Mouse (Mus musculus) MEL (cell line): ENCODE data around the gene Mylip. TPM values are rescaled to one million over a fixed set of nuclear protein-coding genes. Genes with fewer than 3 reads are reported as not detected.

Experiments
- DNase-seq: peaks from one replicate; pipeline ENCODE4 v3.0.0; 2011; ENCODE audit warnings: low read depth, low spot score
- H3K27ac ChIP-seq: 2 replicates; pipeline ENCODE4 v1.5.1; 2012; ENCODE audit warnings: low read depth, mild to moderate bottlenecking, control low read depth, low read length, moderate library complexity; ENCODE audit not compliant: control insufficient read depth
- H3K27me3 ChIP-seq, 2 experiments: fragments of 150-350 bp in 1 of 2; sonication (generic) in 1 of 2; 2 replicates each; pipeline ENCODE4 v1.6.1; 2012; ENCODE audit warnings: low read length in 2 of 2, mild to moderate bottlenecking in 2 of 2, improper control_type of control experiment in 1 of 2, moderate library complexity in 1 of 2; ENCODE audit not compliant: insufficient read depth in 2 of 2, control insufficient read depth in 1 of 2
- H3K36me3 ChIP-seq, 2 experiments: 2 replicates each; pipeline ENCODE4 v1.6.1; 2012 to 2014; ENCODE audit warnings: low read length in 2 of 2, improper control_type of control experiment in 1 of 2, inconsistent platforms in 1 of 2, mild to moderate bottlenecking in 1 of 2; ENCODE audit not compliant: insufficient read depth in 2 of 2, control insufficient read depth in 1 of 2
- H3K4me1 ChIP-seq, 2 experiments: fragments of 150-350 bp in 1 of 2; sonication (generic) in 1 of 2; 2 replicates each; pipeline ENCODE4 v1.6.1; 2012; ENCODE audit warnings: low read length in 2 of 2, improper control_type of control experiment in 1 of 2, mild to moderate bottlenecking in 1 of 2; ENCODE audit not compliant: insufficient read depth in 2 of 2, control insufficient read depth in 1 of 2
- H3K4me3 ChIP-seq, 2 experiments: fragments of 150-350 bp in 1 of 2; sonication (generic) in 1 of 2; 2 replicates each; pipeline ENCODE4 v1.5.1; 2012; ENCODE audit warnings: low read depth in 2 of 2, low read length in 2 of 2, mild to moderate bottlenecking in 2 of 2, moderate library complexity in 2 of 2, control low read depth in 1 of 2, improper control_type of control experiment in 1 of 2; ENCODE audit not compliant: control insufficient read depth in 1 of 2, insufficient read depth in 1 of 2
- H3K79me2 ChIP-seq: 2 replicates; pipeline ENCODE4 v1.6.1; 2012; ENCODE audit warnings: mild to moderate bottlenecking, low read length, moderate library complexity; ENCODE audit not compliant: control insufficient read depth, poor library complexity, insufficient read depth
- H3K9ac ChIP-seq: 2 replicates; pipeline ENCODE4 v1.6.1; 2012; ENCODE audit warnings: low read depth, mild to moderate bottlenecking, control low read depth, low read length, moderate library complexity; ENCODE audit not compliant: control insufficient read depth, poor library complexity, severe bottlenecking
- H3K9me3 ChIP-seq: fragments of 150-350 bp; sonication (generic); replicated peaks from 2 replicates; pipeline ENCODE4 v1.6.1; 2012; ENCODE audit warnings: mild to moderate bottlenecking, low read length, improper control_type of control experiment, moderate library complexity; ENCODE audit not compliant: insufficient read depth
- BHLHE40 ChIP-seq: IDR thresholded peaks from 2 replicates; pipeline ENCODE4 v1.6.1; 2012; ENCODE audit warnings: low read depth, mild to moderate bottlenecking, inconsistent platforms, low read length, improper control_type of control experiment, borderline replicate concordance
- CHD1 ChIP-seq: IDR thresholded peaks from 2 replicates; pipeline ENCODE4 v1.6.1; 2012; ENCODE audit warnings: low read depth, mild to moderate bottlenecking, inconsistent platforms, low read length, improper control_type of control experiment
- CHD2 ChIP-seq: IDR thresholded peaks from 2 replicates; pipeline ENCODE4 v1.6.1; 2011; ENCODE audit warnings: low read length, improper control_type of control experiment
- ELF1 ChIP-seq: IDR thresholded peaks from 2 replicates; pipeline ENCODE4 v1.6.1; 2014; ENCODE audit warnings: low read depth, mild to moderate bottlenecking, inconsistent platforms, low read length, improper control_type of control experiment, moderate library complexity
- GATA1 ChIP-seq: IDR thresholded peaks from 2 replicates; pipeline ENCODE4 v1.6.1; 2011; ENCODE audit warnings: low read depth, low read length, improper control_type of control experiment
- JUND ChIP-seq: IDR thresholded peaks from 2 replicates; pipeline ENCODE4 v1.6.1; 2011; ENCODE audit warnings: low read depth, mild to moderate bottlenecking, improper control_type of control experiment, low read length
- KAT2A ChIP-seq: conservative IDR thresholded peaks from 2 replicates; pipeline ENCODE4 v1.6.1; 2012; ENCODE audit warnings: low read depth, low read length, improper control_type of control experiment, inconsistent platforms
- MAFK ChIP-seq: IDR thresholded peaks from 2 replicates; pipeline ENCODE4 v1.6.1; 2011; ENCODE audit warnings: low read depth, mild to moderate bottlenecking, low read length, improper control_type of control experiment, borderline replicate concordance
- MAZ ChIP-seq: IDR thresholded peaks from 2 replicates; pipeline ENCODE4 v1.6.1; 2012; ENCODE audit warnings: low read depth, mild to moderate bottlenecking, inconsistent platforms, low read length, improper control_type of control experiment
- MEF2A ChIP-seq: IDR thresholded peaks from 2 replicates; pipeline ENCODE4 v1.6.1; 2014; ENCODE audit warnings: low read depth, mild to moderate bottlenecking, inconsistent platforms, low read length, improper control_type of control experiment; ENCODE audit not compliant: poor library complexity, insufficient replicate concordance, severe bottlenecking; ENCODE audit errors: extremely low read depth
- MYB ChIP-seq: IDR thresholded peaks from 2 replicates; pipeline ENCODE4 v1.6.1; 2011; ENCODE audit warnings: mild to moderate bottlenecking, low read depth, low read length, improper control_type of control experiment
- MYC ChIP-seq: IDR thresholded peaks from 2 replicates; pipeline ENCODE4 v1.6.1; 2011; ENCODE audit warnings: low read depth, mild to moderate bottlenecking, low read length, improper control_type of control experiment, moderate library complexity
- NELFE ChIP-seq: IDR thresholded peaks from 2 replicates; pipeline ENCODE4 v1.6.1; 2011; ENCODE audit warnings: low read depth, low read length, improper control_type of control experiment
- NRF1 ChIP-seq: IDR thresholded peaks from 2 replicates; pipeline ENCODE4 v1.6.1; 2014; ENCODE audit warnings: low read depth, mild to moderate bottlenecking, inconsistent platforms, low read length, improper control_type of control experiment, moderate library complexity; ENCODE audit not compliant: poor library complexity, insufficient read depth, severe bottlenecking
- POLR2A ChIP-seq, 2 experiments: IDR thresholded peaks; 2 replicates each; pipeline ENCODE4 v1.6.1; 2011 to 2012; ENCODE audit warnings: low read length in 2 of 2, mild to moderate bottlenecking in 2 of 2, control low read depth in 1 of 2, improper control_type of control experiment in 1 of 2, low read depth in 1 of 2, moderate library complexity in 1 of 2; ENCODE audit not compliant: control insufficient read depth in 1 of 2, insufficient read depth in 1 of 2, poor library complexity in 1 of 2
- POLR2AphosphoS2 ChIP-seq: IDR thresholded peaks from 2 replicates; pipeline ENCODE4 v1.6.1; 2011; ENCODE audit warnings: low read length, improper control_type of control experiment
- POLR2AphosphoS5 ChIP-seq: IDR thresholded peaks from 2 replicates; pipeline ENCODE4 v1.6.1; 2012; ENCODE audit warnings: low read depth, borderline replicate concordance, mild to moderate bottlenecking, inconsistent platforms, low read length, moderate library complexity, mixed read lengths
- RAD21 ChIP-seq: IDR thresholded peaks from 2 replicates; pipeline ENCODE4 v1.6.1; 2011; ENCODE audit warnings: mild to moderate bottlenecking, low read depth, low read length, improper control_type of control experiment
- RCOR1 ChIP-seq: IDR thresholded peaks from 2 replicates; pipeline ENCODE4 v1.6.1; 2012; ENCODE audit warnings: low read depth, mild to moderate bottlenecking, inconsistent platforms, low read length, improper control_type of control experiment
- SIN3A ChIP-seq: IDR thresholded peaks from 2 replicates; pipeline ENCODE4 v1.6.1; 2012; ENCODE audit warnings: low read length, improper control_type of control experiment, inconsistent platforms
- TAL1 ChIP-seq: IDR thresholded peaks from 2 replicates; pipeline ENCODE4 v1.6.1; 2012; ENCODE audit warnings: mild to moderate bottlenecking, inconsistent platforms, low read length, moderate library complexity, mixed read lengths
- USF1 ChIP-seq: IDR thresholded peaks from 2 replicates; pipeline ENCODE4 v1.6.1; 2014; ENCODE audit warnings: low read depth, mild to moderate bottlenecking, inconsistent platforms, low read length, improper control_type of control experiment, moderate library complexity
- USF2 ChIP-seq, 2 experiments: IDR thresholded peaks; 2 replicates each; pipeline ENCODE4 v1.6.1; 2011 to 2012; ENCODE audit warnings: improper control_type of control experiment in 2 of 2, low read length in 2 of 2, borderline replicate concordance in 1 of 2, inconsistent platforms in 1 of 2, low read depth in 1 of 2, mild to moderate bottlenecking in 1 of 2; ENCODE audit not compliant: insufficient read depth in 1 of 2
- ZMIZ1 ChIP-seq: IDR thresholded peaks from 2 replicates; pipeline ENCODE4 v1.6.1; 2012; ENCODE audit warnings: low read depth, mild to moderate bottlenecking, inconsistent platforms, low read length, improper control_type of control experiment, moderate library complexity
- polyA plus RNA-seq, 2 experiments: library from polyadenylated mRNA; stranded (reverse) in 1 of 2; unstranded in 1 of 2; fragments of >175 nt in 1 of 2; fragments of >200 nt in 1 of 2; gene quantifications; 2 replicates each; pipeline versions ENCODE4 v1.2.1 to v1.2.4; 2012; ENCODE audit warnings: low replicate concordance in 2 of 2, low read depth in 1 of 2; ENCODE audit not compliant: insufficient read length in 2 of 2, insufficient read depth in 1 of 2, missing spikeins in 1 of 2
- total RNA-seq: library from RNA; depleted of rRNA; stranded (reverse); fragments of 300-350 nt; gene quantifications from 2 replicates; pipeline ENCODE4 v1.2.3, GENCODE M21; 2012

The Mylip gene
- total and polyA plus RNA-seq, 3 experiments, result 1.4 to 7.6 TPM; not detected in 1

- Histone ChIP-seq H3K36me3 (no peaks in the 10 kb centered on the region), H3K4me1 (no peaks in the 10 kb centered on the region), H3K9ac (no peak overlapping the region), H3K27me3 (no peaks in the 10 kb centered on the region; a peak in 1 of 4 replicates), H3K4me3 (no peak overlapping the region), H3K9me3 (no peaks in the 10 kb centered on the region), H3K79me2 (no peaks in the 10 kb centered on the region), H3K27ac (no peak overlapping the region)
- no peak for DNase-seq
- TF ChIP-seq POLR2AphosphoS2, result no peak
- TF ChIP-seq MYB, result no peak
- no peak for TF ChIP-seq NRF1
- peak; percentile 44; the same call in 1 of the 2 replicates for TF ChIP-seq USF1
- no peak for TF ChIP-seq MEF2A
- no peak for TF ChIP-seq MAFK
- TF ChIP-seq NELFE, result no peak
- no peak for TF ChIP-seq POLR2A (IDR thresholded peaks at IDR 0.05; ENCODE audit: control insufficient read depth in 1 of 2, insufficient read depth in 1 of 2, low read depth in 1 of 2, low read length in 2 of 2, poor library complexity in 1 of 2)
- no peak for TF ChIP-seq ZMIZ1
Observed at GRCm38 (mm10) chr13:45371673-45372072, 17.9 kb upstream of the Mylip start.

GRCm38 (mm10) chr13:45372456-45372855 is 17.1 kb upstream of the Mylip start:
- TF ChIP-seq CHD2 (no peak), BHLHE40 (no peak), MAZ (no peak), RAD21 (no peak), CHD1 (no peak), NELFE (no peak), RCOR1 (no peak), POLR2AphosphoS5 (no peak), NRF1 (no peak), JUND (no peak), ELF1 (no peak), SIN3A (no peak), KAT2A (no peak), GATA1 (no peak), TAL1 (no peak), USF2 (IDR thresholded peaks at IDR 0.05; ENCODE audit: borderline replicate concordance in 1 of 2, insufficient read depth in 1 of 2, low read depth in 1 of 2, low read length in 2 of 2) (no peak), MYC (no peak)
- Histone ChIP-seq H3K4me1 (no peaks in the 10 kb centered on the region), H3K27me3 (no peaks in the 10 kb centered on the region; a peak in 1 of 4 replicates), H3K27ac (no peak overlapping the region), H3K36me3 (no peaks in the 10 kb centered on the region), H3K9ac (no peak overlapping the region), H3K4me3 (no peak overlapping the region), H3K79me2 (no peaks in the 10 kb centered on the region), H3K9me3 (no peaks in the 10 kb centered on the region)
- DNase-seq, result no peak
